Mouse (Mus musculus) sigmoid colon, adult 10 weeks (tissue): ENCODE data around the gene Gm7995. TPM values are rescaled to one million over a fixed set of nuclear protein-coding genes. Genes with fewer than 3 reads are reported as not detected.

Experiments
- polyA plus RNA-seq: library from polyadenylated mRNA; stranded (reverse); fragments of 350-450 nt; fragmentation: Illumina TruSeq; extraction: RNeasy Lipid Tissue Mini Kit (QIAGEN cat#74804); gene quantifications from one replicate; pipeline ENCODE4 v1.2.3, GENCODE M21; 2014; ENCODE audit warnings: low read depth, low replicate concordance

Gm7995 gene
- not detected for polyA plus RNA-seq

GRCm38 (mm10) chr14:42309910-42310309, at the start of gene Gm7995:
TSS of gene Gm7995 (plus strand) at chr14:42310210.

DNA sequence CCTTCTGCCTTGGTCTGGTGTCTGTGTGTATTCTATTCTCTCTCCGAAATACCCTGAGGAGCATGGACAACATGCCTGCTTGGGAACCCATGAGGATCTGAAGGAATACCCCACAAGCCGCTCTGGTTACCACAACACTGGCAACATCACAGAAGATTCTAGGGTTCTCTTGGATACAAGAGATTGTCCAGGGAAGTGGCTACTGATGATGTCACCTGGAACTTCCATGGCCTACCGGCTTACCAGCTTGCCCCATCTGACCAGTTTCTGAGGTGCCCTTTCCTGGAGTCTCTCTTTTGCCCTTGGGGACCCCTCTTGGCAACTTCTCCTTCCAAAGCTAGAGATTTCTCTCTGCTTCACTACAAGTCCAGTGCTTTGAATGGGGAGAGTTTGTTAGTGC, 12.8 kb upstream of the Gm7995 start, which contains the start of gene Gm9611:
Gm9611 (minus strand) TSS at position 101 of the 400 bp plus-strand sequence.

Other genes starting within 250 kb of the Gm7995 start
- not detected for gene Gm7951, start 192.8 kb upstream of the Gm7995 start, polyA plus RNA-seq
- not detected for gene Gm17027, start 147.6 kb upstream of the Gm7995 start, polyA plus RNA-seq
- gene Gm3573, start 119.4 kb upstream of the Gm7995 start, polyA plus RNA-seq, result not detected
- not detected for gene Gm17026, start 50.2 kb upstream of the Gm7995 start, polyA plus RNA-seq
- not detected for gene Gm9611, start 12.9 kb upstream of the Gm7995 start, polyA plus RNA-seq
- not detected for gene Gm8005, start 129.5 kb downstream of the Gm7995 start, polyA plus RNA-seq
- gene Gm8011, start 153.7 kb downstream of the Gm7995 start, polyA plus RNA-seq, result not detected
- not detected for gene Gm8020, start 192.1 kb downstream of the Gm7995 start, polyA plus RNA-seq
- not detected for gene Gm8024, start 214.1 kb downstream of the Gm7995 start, polyA plus RNA-seq